11 mouse cellular contexts compared by ENCODE assay signal in genomic region chr16:4702646-4703045, GRCm38 (mm10).
"Had no signal": no experiment of that assay in that cellular context is flagged by ENCODE, and none has a peak within 500 bp of the region (broad histone marks: within the 10 kb centered on the region; RNA-seq: fewer than 3 reads in every experiment).

No protein-coding gene starts in this region.

- H3K27ac ChIP-seq: limb, embryonic 12.5 days; midbrain, embryonic 13.5 days; neural tube, embryonic 12.5 days had no signal

- H3K4me1 ChIP-seq: limb, embryonic 12.5 days; midbrain, embryonic 13.5 days; neural tube, embryonic 12.5 days had no signal

- H3K9ac ChIP-seq: limb, embryonic 12.5 days; midbrain, embryonic 13.5 days; neural tube, embryonic 12.5 days had no signal

- H3K9me3 ChIP-seq: limb, embryonic 12.5 days; midbrain, embryonic 13.5 days; neural tube, embryonic 12.5 days had no signal

- DNase-seq: kidney, adult 8-10 months; kidney, postnatal 25 days; lung, postnatal 36 days; thymus, adult 2 months; thymus, postnatal 36 days had no signal

- ATAC-seq: inflammation-experienced regulatory T-cells, adult 6 months; intestine, postnatal 0 days; lung, postnatal 0 days; midbrain, embryonic 13.5 days had no signal

- H3K4me3 ChIP-seq: limb, embryonic 12.5 days; midbrain, embryonic 13.5 days; neural tube, embryonic 12.5 days had no signal

- H3K4me2 ChIP-seq: limb, embryonic 12.5 days; midbrain, embryonic 13.5 days; neural tube, embryonic 12.5 days had no signal

- H3K27me3 ChIP-seq: limb, embryonic 12.5 days; midbrain, embryonic 13.5 days; neural tube, embryonic 12.5 days had no signal
